Mouse (Mus musculus): ENCODE measurements around the gene Hyal2. TPM values are rescaled to one million over a fixed set of nuclear protein-coding genes. Genes with fewer than 3 reads are reported as not detected.
"Not testable (repeated sequence)": the region's sequence is repeated elsewhere in the genome, so short reads cannot be mapped to it uniquely, and the experiment has no call there.

Gene Hyal2
- total RNA-seq, 2 experiments from 2014 or later: 19.8 to 21.0 TPM

- DNase-seq (ENCODE audit: low spot score in 2 of 2): no peak
These were observed 22.5 kb upstream of the Hyal2 start for GRCm38 (mm10) chr9:107545199-107545598.

DNA sequence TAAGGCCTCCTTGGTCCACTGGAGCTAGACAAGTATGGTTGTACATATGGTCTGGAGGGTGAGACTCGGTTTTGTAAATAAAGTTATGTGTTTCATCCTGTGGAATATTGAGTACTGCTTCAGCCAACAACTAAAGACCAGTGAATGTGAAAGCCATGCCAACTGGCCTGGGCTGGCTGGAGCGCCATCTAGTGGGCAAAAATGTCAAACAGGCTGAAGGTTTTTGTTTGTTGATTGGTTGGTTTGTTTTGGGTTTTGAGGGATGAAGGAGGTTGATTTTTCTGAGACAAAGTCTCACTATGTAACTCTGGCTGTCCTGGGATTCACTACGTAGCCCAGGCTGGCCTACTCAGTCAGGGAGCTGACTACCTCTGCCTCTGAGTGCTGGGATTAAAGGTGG, 22.1 kb upstream of the Hyal2 start:
- DNase-seq (ENCODE audit: low spot score in 2 of 2): peak; percentile 83 to 86

DNA sequence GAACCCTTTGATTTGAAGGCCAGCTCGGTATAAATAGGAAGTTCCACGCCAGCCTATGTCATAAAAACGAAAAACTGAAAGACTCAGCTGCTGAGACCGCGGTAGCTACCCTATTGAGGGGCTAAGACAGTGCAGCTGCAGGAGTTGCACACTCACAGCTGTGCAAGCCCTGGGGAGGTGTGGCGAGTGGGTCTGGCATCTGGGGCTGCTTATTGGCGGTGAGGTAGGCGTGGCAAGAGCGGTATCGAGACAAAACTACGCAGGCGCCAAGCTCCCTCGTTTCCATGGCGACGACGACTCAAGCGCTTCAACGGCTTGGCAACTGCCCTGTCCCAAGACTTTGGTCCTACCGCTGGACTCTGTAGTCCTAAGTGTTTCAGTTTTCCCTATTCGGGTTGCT, 20.7 kb upstream of the Hyal2 start, which contains the start of gene Zmynd10:
Gene Zmynd10, plus strand, starts transcription at position 273 of the 400 bp plus-strand sequence.
- DNase-seq (ENCODE audit: low spot score in 2 of 2): peak; percentile 81 to 85

DNA sequence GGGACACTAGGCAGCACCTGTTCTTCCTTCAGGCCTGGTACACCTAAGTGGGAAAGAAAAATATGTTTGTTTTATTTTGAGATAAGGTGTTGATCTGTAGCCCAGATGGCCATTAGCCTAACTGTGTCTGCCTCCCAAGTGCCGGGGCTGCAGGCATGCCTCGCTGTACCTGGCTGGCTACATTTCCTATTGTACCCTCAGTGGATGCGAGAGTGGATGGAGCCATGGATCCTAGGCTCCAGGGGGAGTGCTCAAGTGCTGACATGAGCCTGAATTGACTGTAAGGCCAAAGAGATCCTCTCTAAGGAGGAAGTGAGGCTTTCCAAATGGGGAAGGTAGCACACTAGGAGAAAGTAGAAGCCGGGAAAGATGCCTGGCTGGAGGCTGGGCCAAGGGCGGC, 19.8 kb upstream of the Hyal2 start:
- no peak for DNase-seq (ENCODE audit: low spot score in 2 of 2)

- no peak for DNase-seq (ENCODE audit: low spot score in 2 of 2)
These were observed 18.9 kb upstream of the Hyal2 start for GRCm38 (mm10) chr9:107548820-107549219.

GRCm38 (mm10) chr9:107549297-107550074, 18.3 kb upstream of the Hyal2 start:
- no peak for DNase-seq (ENCODE audit: low spot score in 2 of 2)

- DNase-seq (ENCODE audit: low spot score in 2 of 2): no peak
These were observed 17.1 kb upstream of the Hyal2 start for GRCm38 (mm10) chr9:107550491-107551116.

GRCm38 (mm10) chr9:107551117-107551889, 16.4 kb upstream of the Hyal2 start, which contains the start of gene Rassf1:
TSS of gene Rassf1 (plus strand) at chr9:107551555.
- DNase-seq (ENCODE audit: low spot score in 2 of 2): peak in 1 of 2 experiments; percentile 41

- no peak for DNase-seq (ENCODE audit: low spot score in 2 of 2)
These were observed 15.8 kb upstream of the Hyal2 start for GRCm38 (mm10) chr9:107551890-107552355.

GRCm38 (mm10) chr9:107552690-107553393, 14.9 kb upstream of the Hyal2 start:
- no peak for DNase-seq (ENCODE audit: low spot score in 2 of 2)

- DNase-seq (ENCODE audit: low spot score in 2 of 2): peak in 1 of 2 experiments; percentile 51
These were observed 14.0 kb upstream of the Hyal2 start for GRCm38 (mm10) chr9:107553541-107554318.

- DNase-seq (ENCODE audit: low spot score in 2 of 2): peak; percentile 86 to 90
These were observed 13.4 kb upstream of the Hyal2 start for GRCm38 (mm10) chr9:107554319-107554825.

- peak in 1 of 2 experiments; percentile 36 for DNase-seq (ENCODE audit: low spot score in 2 of 2)
These were observed 12.7 kb upstream of the Hyal2 start for GRCm38 (mm10) chr9:107555031-107555457.

- DNase-seq (ENCODE audit: low spot score in 2 of 2): no peak
These were observed 12.0 kb upstream of the Hyal2 start for GRCm38 (mm10) chr9:107555701-107556100.

DNA sequence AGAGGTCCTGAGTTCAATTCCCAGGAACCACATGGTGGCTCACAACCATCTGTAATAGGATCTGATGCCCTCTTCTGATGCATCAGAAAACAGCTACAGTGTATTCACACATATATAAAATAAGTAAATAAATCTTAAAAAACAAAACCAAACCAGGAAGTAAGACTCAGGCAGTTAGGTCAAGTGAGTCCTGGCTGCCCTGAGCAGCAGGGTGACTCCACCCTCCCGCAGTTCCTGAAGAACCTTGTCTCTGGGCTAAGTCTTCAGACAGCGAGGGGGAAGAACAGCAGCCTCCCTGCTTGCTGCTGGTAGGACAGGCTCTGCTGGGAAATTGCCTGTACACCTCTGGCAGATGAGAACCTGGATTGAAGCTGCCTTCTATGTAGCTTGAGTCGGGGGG, 11.4 kb upstream of the Hyal2 start:
- DNase-seq (ENCODE audit: low spot score in 2 of 2): no peak

DNA sequence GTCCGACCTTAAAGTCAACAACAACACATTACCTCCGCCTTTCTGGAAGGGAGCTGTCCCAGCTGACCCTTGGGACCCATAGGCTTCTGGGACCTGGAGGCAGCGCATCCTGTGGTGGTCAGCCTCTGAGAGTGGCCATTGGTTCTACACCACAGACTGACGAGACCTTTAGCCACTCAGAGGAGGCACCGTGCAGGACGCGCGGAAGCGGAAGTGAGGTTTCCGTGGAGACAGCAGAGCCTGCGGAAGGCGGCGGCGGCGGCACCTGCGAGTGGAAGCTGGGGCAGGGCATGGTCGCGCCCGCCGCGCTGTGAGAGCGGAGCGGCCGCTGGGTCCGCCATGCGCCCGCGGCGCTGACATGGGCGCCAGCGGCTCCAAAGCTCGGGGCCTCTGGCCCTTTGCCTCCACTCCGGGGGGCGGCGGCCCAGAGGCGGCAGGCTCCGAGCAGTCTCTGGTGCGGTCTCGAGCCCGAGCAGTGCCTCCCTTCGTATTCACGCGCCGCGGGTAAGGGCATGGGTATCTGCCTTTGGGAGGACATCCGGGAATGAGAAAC, 4.6 kb upstream of the Hyal2 start, which contains the start of gene Tusc2:
Gene Tusc2, plus strand, starts transcription at position 227 of the 553 bp plus-strand sequence.
- DNase-seq (ENCODE audit: low spot score in 2 of 2): peak; percentile 89 to 92

DNA sequence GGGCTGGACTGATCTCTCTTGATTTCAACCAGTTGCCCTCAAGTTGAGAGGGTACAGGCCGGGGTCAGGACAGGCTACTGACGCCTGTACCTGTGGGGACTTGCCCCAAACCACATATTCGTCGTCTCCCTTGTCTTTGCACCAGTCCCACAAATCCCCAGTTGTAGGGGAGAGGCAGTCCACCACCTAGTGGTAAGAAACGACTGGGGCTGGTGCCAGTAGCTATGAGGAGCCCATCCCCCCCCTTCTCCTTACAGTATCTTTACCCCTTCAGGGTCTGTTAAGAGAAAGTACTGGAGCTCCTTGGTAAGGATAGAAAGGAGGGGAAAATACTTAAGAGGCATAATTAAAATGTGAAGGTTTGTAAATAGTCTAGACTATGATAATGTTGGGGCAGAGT, 2.2 kb upstream of the Hyal2 start:
- not testable (repeated sequence) for DNase-seq (ENCODE audit: low spot score in 2 of 2)

DNA sequence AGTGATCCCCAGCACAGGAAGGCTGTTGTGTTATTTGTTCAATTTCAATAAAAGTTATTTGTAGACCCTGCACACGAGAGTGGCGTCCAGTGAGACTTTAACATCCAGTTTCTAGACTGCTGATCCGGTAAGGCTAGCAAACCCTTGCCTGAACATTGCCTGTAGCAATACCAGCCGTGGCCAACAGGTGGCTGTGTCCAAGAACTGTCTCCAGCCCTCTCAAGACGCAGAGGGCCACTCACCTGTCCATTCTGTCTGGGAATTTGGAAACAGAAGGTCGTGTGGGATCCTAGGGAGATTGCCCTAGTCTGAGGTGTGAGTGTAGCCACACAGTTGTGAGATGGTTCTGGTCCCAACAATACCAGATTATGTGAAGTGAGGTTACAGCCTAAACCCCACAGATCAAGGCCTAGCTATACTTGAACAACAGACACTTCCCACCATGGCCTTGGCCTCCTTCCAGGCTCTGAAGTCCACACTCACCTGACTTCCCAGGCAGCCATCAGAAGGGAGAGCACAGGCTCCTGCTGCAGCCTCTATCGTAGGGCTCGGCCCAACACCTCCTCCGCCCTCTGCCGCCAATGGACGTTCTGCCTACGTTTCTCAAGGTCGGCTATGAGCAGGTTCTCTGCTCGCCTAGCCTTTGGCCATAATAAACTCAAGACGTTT, 1.6 kb upstream of the Hyal2 start:
- peak; percentile 78 to 84 for DNase-seq (ENCODE audit: low spot score in 2 of 2)

DNA sequence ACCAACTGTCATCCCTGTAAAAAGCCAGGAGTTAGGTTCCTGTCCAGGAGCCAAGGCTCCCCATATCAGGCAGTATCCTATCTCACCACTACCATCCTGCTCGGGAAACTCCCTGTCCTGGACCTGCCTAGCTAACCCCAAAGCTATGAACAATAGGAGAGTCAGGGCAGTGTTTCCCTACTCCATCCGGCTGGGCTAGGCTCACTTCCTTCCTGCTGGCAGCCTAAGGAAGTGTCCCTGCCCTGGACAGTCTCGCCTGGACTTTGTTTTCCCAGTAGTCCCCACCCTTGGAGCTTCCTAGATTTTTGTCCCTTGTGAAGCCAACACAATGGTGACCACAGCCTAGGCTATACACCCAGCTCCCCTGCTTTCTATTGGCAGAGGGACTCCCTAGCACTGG, 890 bp upstream of the Hyal2 start:
- DNase-seq (ENCODE audit: low spot score in 2 of 2): no peak

Measured in layer of hippocampus, postnatal 10 days (tissue).